Mouse (Mus musculus) MEL (cell line): ENCODE results near the gene 0610009B22Rik.

Experiments
- CTCF ChIP-seq, 3 experiments: IDR thresholded peaks in 2 of 3; conservative IDR thresholded peaks in 1 of 3; 2 replicates each; pipeline ENCODE4 v1.5.1; 2011 to 2012; ENCODE audit warnings: low read length in 3 of 3, low read depth in 2 of 3, mild to moderate bottlenecking in 2 of 3, improper control_type of control experiment in 1 of 3, inconsistent platforms in 1 of 3, mixed read lengths in 1 of 3, moderate library complexity in 1 of 3; ENCODE audit not compliant: control insufficient read depth in 1 of 3, insufficient read depth in 1 of 3, poor library complexity in 1 of 3, severe bottlenecking in 1 of 3
- EP300 ChIP-seq, 2 experiments: IDR thresholded peaks; 2 replicates each; pipeline ENCODE4 v1.6.1; 2011; ENCODE audit warnings: improper control_type of control experiment in 2 of 2, low read length in 2 of 2, low read depth in 1 of 2, mild to moderate bottlenecking in 1 of 2
- GATA1 ChIP-seq: IDR thresholded peaks from 2 replicates; pipeline ENCODE4 v1.6.1; 2011; ENCODE audit warnings: low read depth, low read length, improper control_type of control experiment
- HCFC1 ChIP-seq: IDR thresholded peaks from 2 replicates; pipeline ENCODE4 v1.6.1; 2012; ENCODE audit warnings: low read depth, mild to moderate bottlenecking, inconsistent platforms, low read length, improper control_type of control experiment, moderate library complexity
- KAT2A ChIP-seq: conservative IDR thresholded peaks from 2 replicates; pipeline ENCODE4 v1.6.1; 2012; ENCODE audit warnings: low read depth, low read length, improper control_type of control experiment, inconsistent platforms
- MAFK ChIP-seq: IDR thresholded peaks from 2 replicates; pipeline ENCODE4 v1.6.1; 2011; ENCODE audit warnings: low read depth, mild to moderate bottlenecking, low read length, improper control_type of control experiment, borderline replicate concordance
- POLR2A ChIP-seq, 2 experiments: IDR thresholded peaks; 2 replicates each; pipeline ENCODE4 v1.6.1; 2011 to 2012; ENCODE audit warnings: low read length in 2 of 2, mild to moderate bottlenecking in 2 of 2, control low read depth in 1 of 2, improper control_type of control experiment in 1 of 2, low read depth in 1 of 2, moderate library complexity in 1 of 2; ENCODE audit not compliant: control insufficient read depth in 1 of 2, insufficient read depth in 1 of 2, poor library complexity in 1 of 2
- TAL1 ChIP-seq: IDR thresholded peaks from 2 replicates; pipeline ENCODE4 v1.6.1; 2012; ENCODE audit warnings: mild to moderate bottlenecking, inconsistent platforms, low read length, moderate library complexity, mixed read lengths
- TBP ChIP-seq: IDR thresholded peaks from 2 replicates; pipeline ENCODE4 v1.8.0; 2011; ENCODE audit warnings: low read depth, low read length, improper control_type of control experiment
- ZMIZ1 ChIP-seq: IDR thresholded peaks from 2 replicates; pipeline ENCODE4 v1.6.1; 2012; ENCODE audit warnings: low read depth, mild to moderate bottlenecking, inconsistent platforms, low read length, improper control_type of control experiment, moderate library complexity

DNA sequence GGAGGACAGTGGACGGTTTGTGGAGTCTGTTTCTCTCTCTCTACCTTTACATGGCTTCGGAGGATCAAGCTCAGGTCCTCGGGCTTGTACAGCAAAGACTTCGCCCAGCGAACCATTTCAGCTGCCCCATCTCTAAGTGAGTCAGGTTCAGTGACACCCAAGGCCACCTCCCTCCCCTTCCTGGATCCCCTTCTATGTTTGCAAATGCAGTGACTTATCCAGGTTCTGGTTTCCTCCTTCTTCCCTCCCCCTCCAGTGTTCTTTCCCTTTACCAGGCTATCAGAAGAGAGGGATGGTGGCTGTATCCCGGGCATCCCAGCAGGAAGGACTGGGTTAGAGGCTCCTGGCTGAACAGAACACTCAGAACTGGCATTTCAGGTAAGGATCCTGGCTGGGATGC, 34.9 kb downstream of the 0610009B22Rik start:
- no peak for TF ChIP-seq POLR2A (IDR thresholded peaks at IDR 0.05; ENCODE audit: control insufficient read depth in 1 of 2, insufficient read depth in 1 of 2, low read depth in 1 of 2, low read length in 2 of 2, poor library complexity in 1 of 2)
- no peak for TF ChIP-seq GATA1
- TF ChIP-seq CTCF (IDR thresholded peaks at IDR 0.05 in 2 of 3, conservative IDR thresholded peaks at IDR 0.05 in 1 of 3; ENCODE audit: control insufficient read depth in 1 of 3, insufficient read depth in 1 of 3, low read depth in 2 of 3, low read length in 3 of 3, poor library complexity in 1 of 3, severe bottlenecking in 1 of 3), result no peak
- no peak for TF ChIP-seq MAFK
- TF ChIP-seq TBP, result no peak
- no peak for TF ChIP-seq KAT2A
- TF ChIP-seq HCFC1, result no peak
- TF ChIP-seq TAL1, result no peak
- TF ChIP-seq ZMIZ1, result no peak
- TF ChIP-seq EP300 (IDR thresholded peaks at IDR 0.05; ENCODE audit: low read depth in 1 of 2, low read length in 2 of 2), result no peak
